Mouse (Mus musculus): Measurements from ENCODE around the gene Robo1. TPM values are rescaled to one million over a fixed set of nuclear protein-coding genes. Genes with fewer than 3 reads are reported as not detected.

Gene Robo1
- total RNA-seq, 4 experiments from 2014 or later: 0.76 to 1.6 (median 1.1) TPM

- DNase-seq (ENCODE audit: low spot score in 2 of 2): no peak
These were observed 427.1 kb downstream of the Robo1 start for GRCm38 (mm10) chr16:72735175-72735574.

- DNase-seq (ENCODE audit: low spot score in 2 of 2): no peak
These were observed 427.5 kb downstream of the Robo1 start for GRCm38 (mm10) chr16:72735588-72735987.

- DNase-seq (ENCODE audit: low spot score in 2 of 2): peak; percentile 8 to 43
These were observed 429.0 kb downstream of the Robo1 start for GRCm38 (mm10) chr16:72737154-72737553.

DNA sequence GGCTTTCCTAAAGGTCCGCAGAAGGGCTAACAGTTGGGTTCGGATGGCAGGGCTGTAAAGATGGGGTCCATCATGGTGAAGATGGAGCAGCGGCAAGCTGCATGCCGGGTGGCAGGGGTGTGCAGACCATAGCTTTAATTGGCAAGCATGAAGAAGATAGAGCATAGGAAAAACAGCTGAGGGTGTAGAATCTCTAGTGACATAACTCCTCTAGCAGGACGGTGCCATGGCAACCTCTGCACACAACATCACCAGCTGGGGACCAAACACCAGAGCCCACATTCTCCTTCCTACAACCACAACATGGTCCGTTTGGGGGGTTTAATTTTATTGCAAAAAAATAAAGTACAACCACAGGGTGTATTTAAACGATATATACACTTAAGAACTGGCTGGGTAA, 432.1 kb downstream of the Robo1 start:
- no peak for DNase-seq (ENCODE audit: low spot score in 2 of 2)

GRCm38 (mm10) chr16:72747696-72748095, 439.6 kb downstream of the Robo1 start:
- no peak for DNase-seq (ENCODE audit: low spot score in 2 of 2)

- DNase-seq (ENCODE audit: low spot score in 2 of 2): no peak
These were observed 457.2 kb downstream of the Robo1 start for GRCm38 (mm10) chr16:72765128-72765913.

DNA sequence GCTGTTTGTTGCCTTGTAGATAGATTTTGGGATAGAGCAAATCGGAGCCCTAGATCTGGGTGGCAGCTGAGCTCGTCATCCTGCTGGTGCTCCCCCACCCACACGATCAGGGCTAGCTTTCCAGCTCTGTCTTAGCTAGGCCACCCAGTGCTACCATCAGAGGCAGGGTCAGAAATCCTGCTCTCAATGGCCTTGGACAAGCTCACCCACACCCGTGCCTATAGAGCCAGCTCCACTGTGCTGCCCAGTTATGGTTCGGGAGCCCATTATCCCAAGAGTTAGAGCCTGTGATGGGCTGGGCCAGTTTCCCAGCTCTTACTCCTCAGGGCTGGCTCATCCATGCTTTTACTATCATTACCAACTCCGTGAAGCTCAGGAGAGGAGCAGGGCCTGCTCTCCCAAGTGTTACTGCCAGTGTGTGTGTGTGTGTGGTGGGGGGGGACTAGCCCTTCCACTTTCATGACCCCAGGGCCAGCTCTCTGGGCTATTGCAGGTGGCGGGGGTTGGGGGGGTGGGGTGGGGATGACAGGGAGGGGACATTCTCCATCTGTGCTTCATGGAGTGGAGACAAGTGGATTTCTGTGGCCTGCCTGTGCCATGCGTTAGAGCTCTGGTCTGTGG, 461.2 kb downstream of the Robo1 start:
- DNase-seq (ENCODE audit: low spot score in 2 of 2): no peak

DNA sequence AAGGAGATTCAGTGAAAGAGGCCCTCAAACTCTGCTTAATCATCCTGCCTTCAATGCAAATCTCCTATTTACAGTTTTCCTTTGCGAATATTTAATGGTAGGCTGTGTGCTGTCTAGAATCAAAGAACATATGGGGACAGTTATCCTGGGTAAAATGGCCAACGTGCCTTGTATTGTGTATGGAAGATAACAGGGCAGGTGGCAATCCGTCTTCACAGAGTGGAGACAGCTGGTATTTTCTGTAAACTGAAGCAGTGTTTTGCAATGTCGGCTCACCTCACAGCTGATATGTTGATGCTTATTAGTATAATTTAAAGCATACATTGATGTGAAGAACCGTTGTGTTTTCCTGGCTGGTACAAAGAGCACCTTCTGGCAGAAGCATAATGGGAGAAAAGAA, 464.2 kb downstream of the Robo1 start:
- DNase-seq (ENCODE audit: low spot score in 2 of 2): no peak

DNA sequence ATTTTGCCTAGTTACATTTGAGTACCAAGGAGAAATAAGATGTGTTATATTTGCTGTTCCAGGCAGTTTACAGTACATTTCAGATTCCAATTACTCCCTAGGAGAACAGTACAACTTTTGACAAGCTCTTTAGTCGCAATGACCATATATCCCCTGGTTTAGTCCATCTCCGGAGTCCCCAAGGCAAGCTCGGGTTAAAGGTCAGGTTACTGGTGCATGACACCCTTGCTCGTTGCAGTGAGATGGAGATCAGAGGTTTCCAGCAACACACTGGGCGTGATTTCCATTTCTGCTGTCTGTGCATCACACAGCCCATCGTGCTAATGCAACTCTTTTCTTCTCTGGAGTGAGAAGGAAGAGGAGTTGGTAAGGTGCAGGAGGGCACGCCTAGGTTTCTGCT, 464.9 kb downstream of the Robo1 start:
- no peak for DNase-seq (ENCODE audit: low spot score in 2 of 2)

DNA sequence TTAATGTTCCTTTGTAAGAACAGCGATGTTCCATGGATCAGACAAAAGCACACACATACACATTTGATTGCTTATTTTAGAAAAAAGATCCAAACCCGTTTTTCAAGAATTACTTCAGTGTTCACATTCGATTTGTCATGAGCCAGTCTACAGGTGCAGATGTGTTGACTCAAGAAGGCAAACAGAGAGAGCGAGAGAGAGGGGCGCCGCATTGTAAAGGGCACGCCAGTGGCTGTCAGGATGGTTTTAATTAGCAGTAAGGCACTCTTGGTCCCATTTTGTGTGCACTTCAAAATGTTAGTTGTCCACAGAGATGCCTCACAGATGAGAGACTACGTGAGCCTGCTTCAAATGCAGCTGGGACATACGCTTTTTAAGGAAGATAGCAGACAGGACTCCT, 470.4 kb downstream of the Robo1 start:
- DNase-seq (ENCODE audit: low spot score in 2 of 2): no peak

DNA sequence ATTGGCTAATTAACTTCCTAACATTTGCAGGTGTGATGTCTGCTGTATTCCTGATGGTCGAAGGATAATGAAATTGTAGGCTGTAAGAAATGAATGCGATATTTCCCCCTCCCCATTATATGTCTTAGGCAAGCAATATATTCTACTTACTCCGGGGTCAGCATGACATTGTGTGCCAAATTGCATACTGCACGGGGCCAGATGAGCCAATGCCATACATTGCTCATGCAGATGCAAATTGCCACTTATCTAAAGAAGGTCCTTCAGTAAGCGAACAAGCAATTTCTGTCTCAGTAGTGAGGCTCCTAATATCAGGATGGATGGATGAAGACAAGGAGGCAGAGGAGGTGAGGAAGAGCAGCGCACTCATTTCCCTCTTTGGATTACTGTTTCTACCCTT, 474.1 kb downstream of the Robo1 start:
- DNase-seq (ENCODE audit: low spot score in 2 of 2): no peak

DNA sequence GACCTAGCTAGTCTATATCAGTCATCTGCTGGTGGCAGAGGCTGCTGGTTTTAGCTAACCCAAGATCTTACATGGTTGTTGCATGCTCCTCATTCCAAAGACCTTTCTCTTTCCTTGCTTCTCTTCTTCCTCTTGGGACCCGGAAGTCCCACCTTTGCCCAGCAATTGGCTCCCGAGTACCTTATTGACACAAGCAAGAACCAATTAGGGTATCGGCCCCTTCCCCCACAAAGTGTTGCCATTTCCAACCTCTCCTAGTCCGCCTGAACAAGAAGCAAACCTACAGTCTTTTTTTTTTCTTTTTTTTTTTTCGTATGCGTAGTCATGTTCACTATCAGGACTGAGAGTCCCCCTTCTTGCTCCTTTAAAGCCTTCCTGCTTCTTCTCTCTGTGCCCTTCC, 478.0 kb downstream of the Robo1 start:
- no peak for DNase-seq (ENCODE audit: low spot score in 2 of 2)

DNA sequence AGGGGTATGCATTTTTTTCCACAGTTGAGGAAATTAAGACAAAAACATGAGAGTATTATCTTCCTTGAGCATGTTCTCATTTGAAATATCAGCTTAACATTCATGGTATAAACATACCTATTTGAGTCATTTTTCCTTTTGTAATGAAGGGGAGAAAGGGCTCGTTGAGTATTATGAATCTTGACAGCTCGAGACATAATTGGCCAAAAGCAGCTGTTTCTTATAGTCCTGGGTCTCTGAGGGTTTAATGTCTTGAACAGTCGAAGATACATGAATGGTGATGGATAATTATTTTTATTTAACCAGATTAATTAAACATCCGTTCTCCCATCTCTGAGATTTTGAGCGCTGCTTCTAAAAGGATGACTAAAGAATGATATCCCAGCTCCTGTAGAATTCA, 478.5 kb downstream of the Robo1 start:
- DNase-seq (ENCODE audit: low spot score in 2 of 2): no peak

- no peak for DNase-seq (ENCODE audit: low spot score in 2 of 2)
These were observed 479.9 kb downstream of the Robo1 start for GRCm38 (mm10) chr16:72788017-72788416.

GRCm38 (mm10) chr16:72791181-72791705, 483.1 kb downstream of the Robo1 start:
- no peak for DNase-seq (ENCODE audit: low spot score in 2 of 2)

GRCm38 (mm10) chr16:72794692-72795378, 486.7 kb downstream of the Robo1 start:
- peak; percentile 10 to 38 for DNase-seq (ENCODE audit: low spot score in 2 of 2)

- no peak for DNase-seq (ENCODE audit: low spot score in 2 of 2)
These were observed 487.2 kb downstream of the Robo1 start for GRCm38 (mm10) chr16:72795379-72795712.

DNA sequence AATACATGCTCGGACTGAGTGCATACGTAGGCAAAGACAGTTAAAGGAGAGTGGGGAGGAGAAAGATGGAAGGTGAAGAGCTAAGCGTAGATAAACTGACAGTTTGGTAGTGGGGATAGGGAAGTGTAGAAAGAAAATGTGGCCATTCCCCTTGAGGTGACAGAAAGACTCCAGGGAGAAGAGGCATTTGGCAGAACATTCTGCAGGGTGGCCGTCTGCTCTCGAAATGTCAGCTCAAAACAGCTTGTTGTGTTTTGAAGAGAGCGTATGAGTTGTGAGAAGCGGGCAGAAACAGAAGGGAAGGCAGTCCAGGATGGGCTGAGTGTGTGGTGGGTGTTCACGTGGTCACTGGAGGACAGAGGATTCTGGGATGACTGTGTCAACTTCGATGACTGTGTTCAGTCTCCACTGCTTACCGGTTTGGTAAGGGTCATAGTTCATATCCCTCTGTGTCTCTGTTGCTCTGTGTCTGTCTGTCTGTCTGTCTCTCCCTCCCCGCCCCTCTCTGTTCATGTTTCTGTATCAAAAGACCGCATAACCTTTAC, 490.4 kb downstream of the Robo1 start:
- no peak for DNase-seq (ENCODE audit: low spot score in 2 of 2)

- DNase-seq (ENCODE audit: low spot score in 2 of 2): peak; percentile 45 to 49
These were observed 492.1 kb downstream of the Robo1 start for GRCm38 (mm10) chr16:72800121-72800749.

DNA sequence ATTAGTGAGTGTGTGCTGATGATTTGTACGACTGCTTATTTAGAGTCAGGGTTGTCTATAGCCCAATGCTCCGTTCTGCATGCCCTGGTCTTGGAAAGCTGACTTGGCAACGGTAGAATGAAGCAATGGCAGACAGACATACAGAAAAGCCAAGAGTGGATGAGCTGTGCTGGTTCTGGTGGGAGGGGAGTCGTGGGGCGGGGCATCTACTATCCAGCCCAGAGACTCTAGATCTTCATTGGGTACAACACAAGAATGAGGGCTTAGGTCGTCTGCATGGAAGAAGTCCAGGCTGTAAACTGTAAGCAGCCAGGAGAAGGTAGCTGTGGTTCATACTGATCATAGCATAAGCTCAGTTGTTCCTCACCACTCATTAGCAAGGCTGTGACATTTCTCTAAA, 492.7 kb downstream of the Robo1 start:
- no peak for DNase-seq (ENCODE audit: low spot score in 2 of 2)

- DNase-seq (ENCODE audit: low spot score in 2 of 2): no peak
These were observed 500.2 kb downstream of the Robo1 start for GRCm38 (mm10) chr16:72808351-72808750.

DNA sequence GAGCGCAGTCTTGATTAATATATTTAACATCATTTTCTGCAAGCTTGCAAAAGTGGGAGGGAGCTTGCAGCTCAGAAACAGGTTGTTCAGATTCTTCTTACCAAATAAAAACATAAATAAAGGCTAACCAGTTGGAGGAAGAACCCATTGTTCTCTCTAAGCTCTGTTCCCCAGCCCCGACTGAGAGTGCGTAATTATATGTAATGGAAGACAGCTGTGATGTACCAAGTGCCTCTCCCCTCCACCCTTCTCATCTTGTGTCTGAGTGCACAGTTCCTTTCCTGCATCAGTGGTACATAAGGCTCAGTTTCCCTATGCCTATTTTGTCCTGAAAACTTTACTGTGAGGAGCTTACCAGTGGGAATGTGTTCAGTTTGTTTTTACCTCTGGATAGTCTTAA, 502.8 kb downstream of the Robo1 start:
- no peak for DNase-seq (ENCODE audit: low spot score in 2 of 2)

Data from gastrocnemius, adult 8-10 months (tissue).